Mouse (Mus musculus): ENCODE results near the gene Hs2st1. TPM values are rescaled to one million over a fixed set of nuclear protein-coding genes. Genes with fewer than 3 reads are reported as not detected.

The Hs2st1 gene
- polyA plus RNA-seq, 1 experiment from 2014 or later = 16.2 TPM

- DNase-seq (ENCODE audit: low spot score) (no peak), ATAC-seq (replicated peaks; ENCODE audit: insufficient number of reproducible peaks, low FRiP score, low TSS enrichment, low read depth) (no peak)
- Histone ChIP-seq H3K4me1 (ENCODE audit: control insufficient read depth, insufficient read depth, low read length) (no peaks in the 10 kb centered on the region), H3K27ac (replicated peaks; ENCODE audit: low read depth, low read length) (no peak overlapping the region), H3K9ac (replicated peaks; ENCODE audit: low read length) (no peak overlapping the region), H3K4me3 (ENCODE audit: low read depth, low read length) (no peak overlapping the region), H3K36me3 (replicated peaks; ENCODE audit: control insufficient read depth, insufficient read depth, low read depth, low read length) (no peaks in the 10 kb centered on the region), H3K9me3 (replicated peaks; ENCODE audit: control insufficient read depth, low read length) (no peaks in the 10 kb centered on the region), H3K27me3 (ENCODE audit: control insufficient read depth, insufficient read depth, low read length) (no peaks in the 10 kb centered on the region), H3K4me2 (ENCODE audit: low read depth, low read length) (no peak overlapping the region)
- WGBS = 94% methylated on average over 10 of the region's 10 CpGs
Observed at GRCm38 (mm10) chr3:144384648-144385047, 185.3 kb downstream of the Hs2st1 start.

DNA sequence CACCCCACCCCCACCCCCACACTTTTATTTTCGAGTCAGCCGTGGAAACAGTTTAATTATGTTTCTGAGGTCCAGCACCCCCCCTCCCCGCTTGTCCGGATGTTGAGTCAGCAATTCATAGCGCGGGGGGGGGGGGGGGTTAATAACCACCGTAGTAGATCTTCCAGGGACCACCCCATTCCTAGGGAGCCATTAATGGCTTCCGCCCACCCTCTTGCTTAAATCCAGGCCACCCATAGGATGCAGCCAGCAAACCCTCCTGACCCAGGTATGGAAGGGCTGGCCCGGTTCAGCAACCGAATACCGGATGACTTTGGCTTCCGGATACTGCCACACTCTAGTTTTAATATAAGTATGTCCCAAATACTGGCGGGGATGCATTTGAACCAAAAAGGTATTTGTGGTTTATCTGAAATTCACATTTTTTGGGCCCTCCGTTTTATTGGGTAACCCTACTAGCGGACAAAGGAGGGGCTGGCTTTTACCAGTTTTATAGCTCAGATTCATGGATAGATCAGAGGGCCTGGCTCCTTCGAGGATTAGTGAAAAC is 188.5 kb downstream of the Hs2st1 start:
- Histone ChIP-seq H3K9ac (replicated peaks; ENCODE audit: low read length) (no peak overlapping the region), H3K4me1 (ENCODE audit: control insufficient read depth, insufficient read depth, low read length) (peaks cover 3% of the 10 kb centered on the region; the same call in 1 of the 2 replicates), H3K36me3 (replicated peaks; ENCODE audit: control insufficient read depth, insufficient read depth, low read depth, low read length) (no peaks in the 10 kb centered on the region), H3K4me3 (ENCODE audit: low read depth, low read length) (no peak overlapping the region), H3K9me3 (replicated peaks; ENCODE audit: control insufficient read depth, low read length) (no peaks in the 10 kb centered on the region), H3K4me2 (ENCODE audit: low read depth, low read length) (no peak overlapping the region), H3K27me3 (ENCODE audit: control insufficient read depth, insufficient read depth, low read length) (no peaks in the 10 kb centered on the region), H3K27ac (replicated peaks; ENCODE audit: low read depth, low read length) (no peak overlapping the region)
- 0 out of 2 replicates have a peak, but pooled peaks have one; percentile 36 for ATAC-seq (replicated peaks; ENCODE audit: insufficient number of reproducible peaks, low FRiP score, low TSS enrichment, low read depth)
- WGBS = 41% methylated on average over 15 of the region's 16 CpGs
- no peak for DNase-seq (ENCODE audit: low spot score)

- Histone ChIP-seq H3K27me3 (ENCODE audit: control insufficient read depth, insufficient read depth, low read length) (no peaks in the 10 kb centered on the region), H3K4me1 (ENCODE audit: control insufficient read depth, insufficient read depth, low read length) (peaks cover 3% of the 10 kb centered on the region; the same call in 1 of the 2 replicates), H3K4me2 (ENCODE audit: low read depth, low read length) (peak overlapping the region; percentile 40), H3K9me3 (replicated peaks; ENCODE audit: control insufficient read depth, low read length) (no peaks in the 10 kb centered on the region), H3K4me3 (ENCODE audit: low read depth, low read length) (peak overlapping the region; percentile 8; the same call in 1 of the 2 replicates), H3K36me3 (replicated peaks; ENCODE audit: control insufficient read depth, insufficient read depth, low read depth, low read length) (no peaks in the 10 kb centered on the region), H3K27ac (replicated peaks; ENCODE audit: low read depth, low read length) (no peak overlapping the region), H3K9ac (replicated peaks; ENCODE audit: low read length) (no peak overlapping the region)
- peak; percentile 84 for ATAC-seq (replicated peaks; ENCODE audit: insufficient number of reproducible peaks, low FRiP score, low TSS enrichment, low read depth)
- DNase-seq (ENCODE audit: low spot score) = peak; percentile 88
- 2% methylated on average over 18 of the region's 18 CpGs for WGBS
Observed at GRCm38 (mm10) chr3:144380921-144381320, 189.1 kb downstream of the Hs2st1 start.

DNA sequence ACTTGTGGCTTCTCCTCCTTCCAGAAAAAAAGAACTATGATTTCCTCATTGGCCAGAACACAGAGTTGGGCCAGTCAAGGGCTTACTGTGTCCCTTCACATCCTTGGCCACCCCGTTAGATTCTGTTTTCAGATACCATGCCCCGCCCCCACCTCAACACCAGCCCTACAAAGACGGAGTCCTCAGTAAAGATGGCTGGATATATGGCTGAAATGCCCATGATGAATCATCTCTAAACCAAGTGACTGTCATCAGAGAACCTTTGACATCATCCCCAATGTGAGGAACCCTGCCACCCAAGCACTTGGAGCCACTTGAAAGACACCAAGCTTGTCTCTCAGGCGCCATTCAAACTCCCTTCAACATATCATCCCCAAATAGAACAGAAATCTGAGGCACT is 190.2 kb downstream of the Hs2st1 start:
- no peak overlapping the region for H3K4me3 ChIP-seq (ENCODE audit: low read depth, low read length)
- H3K4me1 ChIP-seq (ENCODE audit: control insufficient read depth, insufficient read depth, low read length) = peaks cover 3% of the 10 kb centered on the region; the same call in 1 of the 2 replicates
- H3K27me3 ChIP-seq (ENCODE audit: control insufficient read depth, insufficient read depth, low read length) = no peaks in the 10 kb centered on the region
- H3K27ac ChIP-seq (replicated peaks; ENCODE audit: low read depth, low read length) = no peak overlapping the region
- no peaks in the 10 kb centered on the region for H3K36me3 ChIP-seq (replicated peaks; ENCODE audit: control insufficient read depth, insufficient read depth, low read depth, low read length)
- no peaks in the 10 kb centered on the region for H3K9me3 ChIP-seq (replicated peaks; ENCODE audit: control insufficient read depth, low read length)
- no peak for DNase-seq (ENCODE audit: low spot score)
- 67% methylated on average over 4 of the region's 4 CpGs for WGBS
- H3K4me2 ChIP-seq (ENCODE audit: low read depth, low read length) = no peak overlapping the region
- no peak for ATAC-seq (replicated peaks; ENCODE audit: insufficient number of reproducible peaks, low FRiP score, low TSS enrichment, low read depth)
- no peak overlapping the region for H3K9ac ChIP-seq (replicated peaks; ENCODE audit: low read length)

Other genes with a start within 250 kb of the Hs2st1 start
- 420 and 429 TPM in 2 replicates for gene Selenof, start 123 bp upstream of the Hs2st1 start, polyA plus RNA-seq (2014; fragmentation: Nextera tagmentation; extraction: Ambion mirVana)
- gene Sh3glb1, start 150.2 kb upstream of the Hs2st1 start, polyA plus RNA-seq (2014; fragmentation: Nextera tagmentation; extraction: Ambion mirVana) = 87.9 and 88.3 TPM in 2 replicates
- 0.08 TPM in 1 of 2 replicates, not detected in the other for gene Clca3a1, start 190.8 kb upstream of the Hs2st1 start, polyA plus RNA-seq (2014; fragmentation: Nextera tagmentation; extraction: Ambion mirVana)
- 0.39 TPM in 1 of 2 replicates, not detected in the other for gene Clca3a2, start 249.3 kb upstream of the Hs2st1 start, polyA plus RNA-seq (2014; fragmentation: Nextera tagmentation; extraction: Ambion mirVana)